Mouse (Mus musculus) kidney, adult 9 months (tissue): ENCODE measurements around the gene Actr3b.
"Not testable (repeated sequence)": the region's sequence is repeated elsewhere in the genome, so short reads cannot be mapped to it uniquely, and the experiment has no call there.

ENCODE experiments used
- DNase-seq: peaks from one replicate; pipeline ENCODE4 v3.0.0; 2022

Actr3b gene

DNA sequence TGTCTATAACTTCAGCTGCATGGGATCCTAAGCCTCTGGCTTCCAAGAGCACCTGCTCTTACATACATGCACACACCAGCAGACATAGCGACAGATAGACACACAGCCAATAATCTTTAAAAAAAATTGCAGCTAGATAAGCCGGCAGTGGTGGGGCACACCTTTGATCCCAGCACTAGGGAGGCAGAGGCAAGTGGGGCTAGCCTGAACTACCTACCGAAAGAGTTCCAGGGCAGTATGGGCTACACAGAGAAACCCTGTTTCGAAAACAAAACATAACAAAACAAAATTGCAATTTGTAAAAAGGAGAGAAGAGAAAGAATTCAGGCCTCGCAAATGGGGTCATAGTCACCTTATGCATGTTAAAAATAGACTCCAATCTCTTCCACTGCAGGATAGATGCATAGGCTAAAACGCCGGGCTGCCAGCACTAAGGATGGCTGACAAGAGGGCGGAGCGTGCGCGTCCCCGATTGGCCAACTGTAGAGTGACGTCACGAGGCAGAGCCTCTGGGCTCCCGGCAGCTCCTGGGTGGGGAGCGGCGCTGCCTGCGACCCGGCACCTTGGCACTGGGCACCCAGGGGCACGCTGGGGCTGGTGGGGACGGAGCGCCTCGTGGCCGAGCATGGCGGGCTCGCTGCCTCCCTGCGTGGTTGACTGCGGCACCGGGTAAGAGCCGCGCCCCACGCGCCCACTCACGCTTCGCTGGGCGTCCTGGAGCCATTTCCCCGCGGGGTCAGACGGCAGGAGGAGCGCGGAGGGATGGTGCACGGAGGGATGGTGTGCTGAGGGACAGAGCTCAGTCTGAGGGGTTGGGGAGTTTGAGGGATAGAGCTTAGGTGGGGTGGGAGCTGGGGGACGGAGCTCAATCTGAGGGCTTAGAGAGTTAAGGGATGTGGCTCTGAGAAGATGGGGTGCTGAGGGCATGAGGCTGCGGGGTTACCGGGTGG is at the start of gene Actr3b:
TSS of gene Actr3b (plus strand) at position 538 of the 950 bp plus-strand sequence.
- peak; percentile 83 for DNase-seq

DNA sequence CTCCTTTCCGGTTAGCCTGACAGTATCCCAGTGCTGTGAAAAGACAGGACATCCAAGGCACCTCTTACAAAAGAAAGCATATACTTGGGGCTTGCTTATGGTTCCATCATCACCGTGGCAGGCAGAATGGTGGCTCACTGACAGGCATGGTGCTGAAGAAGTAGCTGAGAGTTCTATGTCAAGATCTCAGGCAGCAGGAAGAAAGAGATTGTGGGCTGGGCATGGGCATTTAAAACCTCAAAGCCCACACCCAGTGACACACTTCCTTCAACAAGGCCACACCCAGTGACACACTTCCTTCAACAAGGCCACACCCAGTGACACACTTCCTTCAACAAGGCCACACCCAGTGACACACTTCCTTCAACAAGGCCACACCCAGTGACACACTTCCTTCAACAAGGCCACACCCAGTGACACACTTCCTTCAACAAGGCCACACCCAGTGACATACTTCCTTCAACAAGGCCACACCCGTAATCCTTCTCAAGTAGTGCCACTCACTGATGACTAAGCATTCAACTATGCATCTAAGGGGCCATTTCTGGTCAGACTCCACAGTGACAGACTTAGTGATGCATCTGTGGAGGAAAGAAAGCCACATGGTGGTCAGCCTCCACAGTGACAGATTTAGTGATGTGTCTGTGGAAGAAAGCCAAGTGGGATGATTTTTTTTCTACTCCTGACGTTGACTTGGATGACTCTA is 46.6 kb upstream of the Actr3b start:
- not testable (repeated sequence) for DNase-seq

DNA sequence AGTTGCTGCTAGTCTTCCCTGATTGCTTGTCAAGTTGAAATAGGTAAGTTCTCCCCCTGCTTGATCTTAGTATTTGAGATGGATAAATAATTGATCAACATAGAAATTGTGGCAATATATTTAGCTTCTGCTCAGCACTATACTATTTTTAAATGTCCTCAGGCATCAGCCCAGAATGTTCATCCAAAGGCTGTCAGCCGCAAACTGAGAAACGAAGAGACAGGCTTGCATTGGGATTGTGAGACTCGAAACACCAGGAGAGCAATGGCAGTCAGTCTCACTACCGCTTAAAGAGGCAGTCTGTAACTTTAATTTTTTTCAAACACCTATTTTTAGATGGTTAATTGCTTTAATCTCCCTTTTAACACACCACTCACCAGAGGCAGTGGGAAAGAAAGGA is 40.4 kb upstream of the Actr3b start:
- DNase-seq, result no peak

DNA sequence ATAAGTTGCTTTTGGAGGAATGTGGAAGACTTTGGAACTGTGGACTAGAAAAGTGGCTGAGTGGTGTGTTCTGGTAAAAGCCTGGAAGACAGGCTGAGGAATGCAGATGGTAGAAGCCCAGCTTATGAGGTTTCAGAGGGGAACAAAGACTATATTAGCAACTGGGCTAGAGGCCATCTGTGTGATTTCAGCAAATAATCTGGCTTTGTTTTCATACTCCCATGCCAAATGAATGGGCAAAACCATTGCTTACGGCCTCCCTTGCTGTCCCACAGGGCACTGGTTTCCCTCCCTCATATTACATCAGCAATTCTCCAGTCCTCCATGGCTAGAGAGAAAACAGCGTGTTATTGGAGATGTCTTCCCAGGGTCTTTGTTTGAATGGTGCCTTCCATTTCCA is 36.8 kb upstream of the Actr3b start:
- no peak for DNase-seq

DNA sequence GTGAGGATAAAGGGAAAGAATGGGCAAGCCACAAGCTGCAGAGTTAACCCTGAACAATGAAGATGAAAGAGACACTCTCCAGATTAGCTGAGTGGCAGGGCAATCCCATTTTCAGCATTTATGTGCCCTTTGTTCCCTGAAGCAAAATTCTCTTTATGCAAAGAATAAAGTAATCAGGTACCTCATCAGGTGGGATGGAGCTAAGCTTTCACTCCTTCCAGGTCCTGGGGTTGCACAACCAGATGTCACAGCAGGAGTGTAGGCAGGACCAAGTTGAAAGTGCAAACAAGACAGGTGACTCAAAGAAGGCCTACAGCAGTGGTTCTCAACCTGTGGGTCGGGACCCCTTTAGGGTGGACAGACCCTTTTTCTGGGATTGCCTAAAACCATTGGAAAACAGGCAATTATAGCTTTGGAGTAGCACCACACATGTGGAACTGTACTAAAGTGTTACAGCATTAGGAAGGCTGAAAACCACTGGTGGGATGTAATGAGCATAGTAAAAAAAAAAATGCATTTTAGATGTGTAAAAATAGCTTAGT is 35.6 kb upstream of the Actr3b start:
- no peak for DNase-seq

DNA sequence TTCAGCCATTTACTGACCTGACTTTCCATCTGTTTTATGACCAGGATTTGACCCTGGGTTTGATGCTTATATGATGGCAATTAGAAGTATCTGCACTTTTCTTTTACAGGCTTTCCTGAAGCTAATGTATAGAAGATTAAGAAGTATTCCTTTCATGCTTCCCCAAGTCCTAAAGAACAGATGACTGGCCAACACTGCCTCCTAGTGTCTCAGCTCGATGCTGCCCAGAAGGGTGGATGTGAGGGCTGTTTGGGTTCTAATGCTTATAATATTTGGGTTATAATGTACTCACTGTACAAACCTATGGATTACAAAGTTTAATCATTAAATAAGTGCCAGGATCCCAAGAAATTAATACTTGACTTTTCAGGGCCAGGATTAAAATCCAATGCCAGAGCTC is 25.5 kb upstream of the Actr3b start:
- DNase-seq, result peak; percentile 28

DNA sequence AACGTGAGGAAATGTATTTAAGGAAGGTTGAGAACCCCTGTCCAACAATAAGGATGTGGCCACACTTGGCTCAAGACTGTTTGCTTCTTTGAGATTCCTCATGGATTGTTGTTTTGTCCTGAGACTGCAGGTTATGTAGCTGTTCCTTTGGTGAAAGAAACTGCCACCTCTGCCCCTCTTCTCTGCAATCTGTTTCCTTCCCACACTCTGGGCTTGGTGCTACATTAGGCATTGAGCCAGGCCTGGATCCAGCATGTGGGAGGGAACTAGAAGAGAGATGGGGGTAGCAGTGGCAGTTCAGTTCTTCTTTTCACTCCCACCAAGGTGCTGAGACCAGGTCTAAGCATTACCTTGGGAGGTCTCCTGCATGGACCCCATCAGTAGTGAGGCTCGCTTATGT is 23.9 kb upstream of the Actr3b start:
- no peak for DNase-seq

DNA sequence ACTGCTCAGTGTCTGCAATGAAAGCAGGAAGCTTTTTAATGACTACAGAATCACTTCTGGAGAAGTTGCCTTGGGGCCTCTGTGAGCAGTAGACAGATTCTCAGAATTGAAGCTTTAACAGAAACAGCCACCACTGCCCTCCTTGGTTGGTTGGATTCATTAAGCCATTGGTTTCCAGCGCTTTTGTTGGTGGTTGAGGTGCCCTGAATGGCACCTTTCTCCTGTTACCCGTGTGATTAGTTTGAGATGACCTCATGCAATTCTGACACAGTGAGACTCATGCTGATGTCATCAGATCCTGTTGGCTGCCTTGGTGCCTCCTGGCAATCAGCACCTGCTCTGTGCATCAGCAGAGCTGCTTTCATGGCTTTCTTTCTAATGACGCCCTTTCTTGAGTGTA is 21.3 kb upstream of the Actr3b start:
- DNase-seq, result no peak

DNA sequence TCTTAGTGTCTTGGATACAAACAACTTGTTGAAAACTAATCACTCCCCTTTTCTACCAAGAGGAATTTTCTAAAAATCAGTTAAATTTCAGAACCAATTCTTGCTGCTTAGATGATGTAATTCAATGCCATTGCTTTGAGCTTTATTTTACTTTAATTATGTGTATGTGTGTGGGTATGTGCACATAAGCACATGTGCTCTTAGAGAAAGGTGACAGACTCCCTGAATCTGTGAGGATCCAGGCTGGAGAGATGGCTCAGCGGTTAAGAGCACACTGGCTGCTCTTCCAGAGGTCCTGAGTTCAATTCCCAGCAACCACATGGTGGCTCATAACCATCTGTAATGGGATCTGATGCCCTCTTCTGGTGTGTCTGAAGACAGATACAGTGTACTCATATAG is 20.9 kb upstream of the Actr3b start:
- not testable (repeated sequence) for DNase-seq

DNA sequence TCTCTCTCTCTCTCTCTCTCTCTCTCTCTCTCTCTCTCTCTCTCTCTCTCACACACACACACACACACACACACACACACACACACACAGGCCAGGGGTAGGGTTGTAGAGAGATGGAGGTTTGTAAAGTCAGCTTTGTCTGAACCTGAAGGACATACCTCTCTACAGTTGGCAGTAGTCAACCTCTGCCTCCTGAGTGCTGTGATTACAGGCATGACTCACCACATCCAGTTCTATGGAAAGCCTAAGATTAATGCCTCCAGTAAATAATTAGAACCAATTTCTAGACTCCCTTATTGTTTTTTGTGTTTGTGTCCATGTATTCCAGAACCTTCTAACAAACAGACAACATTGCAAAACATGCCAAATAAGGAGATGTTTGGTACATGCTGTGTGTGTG is 11.9 kb upstream of the Actr3b start:
- DNase-seq, result no peak

DNA sequence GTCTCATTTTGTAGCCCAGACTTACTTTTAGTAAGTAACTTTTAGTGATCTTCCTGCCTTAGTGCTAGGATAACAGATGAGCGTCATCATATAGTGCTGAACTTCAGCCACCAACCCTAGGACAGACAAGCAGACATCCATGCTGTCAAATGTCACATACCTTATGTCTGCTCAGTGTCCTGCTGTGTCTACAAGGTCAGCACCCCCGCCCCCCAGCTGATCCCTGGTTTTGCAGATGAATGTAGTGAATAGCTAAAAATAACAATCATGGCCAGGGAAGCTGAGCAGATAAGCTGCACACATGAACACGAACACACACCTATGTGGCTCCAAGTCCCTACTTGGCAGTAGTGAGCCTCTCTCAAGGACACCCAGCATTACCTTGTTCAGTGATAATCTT is 11.2 kb upstream of the Actr3b start:
- no peak for DNase-seq

DNA sequence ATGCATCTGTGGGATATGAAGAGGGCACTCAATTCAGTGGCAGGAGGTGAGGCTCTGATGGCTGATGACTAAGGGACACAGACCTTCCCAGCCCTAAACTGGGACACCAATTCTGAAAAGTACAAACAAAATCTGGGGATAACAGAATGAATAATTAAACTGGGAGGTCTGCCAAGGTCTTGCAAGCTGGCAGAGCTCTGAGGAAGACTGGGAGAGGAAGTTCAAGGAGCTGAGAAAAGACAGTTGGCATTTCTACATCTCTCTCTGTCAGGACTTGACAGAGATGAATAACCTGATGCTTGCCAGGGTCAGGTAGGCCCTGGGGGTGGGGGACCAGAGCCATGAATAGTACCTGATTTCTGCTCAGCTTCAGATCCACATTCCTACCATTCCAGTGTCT is 8.2 kb upstream of the Actr3b start:
- peak; percentile 59 for DNase-seq

DNA sequence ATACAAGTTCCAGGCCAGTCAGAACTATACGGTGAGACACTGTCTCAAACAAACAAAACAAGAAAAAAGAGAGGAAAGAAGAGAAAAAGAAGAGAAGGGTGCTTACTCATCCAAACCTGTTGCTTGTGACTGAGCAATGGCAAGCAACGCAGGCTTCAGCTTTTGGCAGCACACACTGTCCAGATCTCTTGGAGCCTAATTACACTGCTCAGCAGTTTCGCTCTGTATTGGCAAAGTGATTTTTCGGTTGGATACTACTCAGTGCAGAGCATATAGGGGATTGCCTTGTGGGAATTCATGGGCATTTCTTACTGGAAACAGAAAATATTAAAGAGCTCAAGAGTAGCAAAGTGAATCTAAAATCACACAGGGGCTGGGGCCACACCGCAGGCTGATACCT is 6.9 kb upstream of the Actr3b start:
- DNase-seq, result peak; percentile 56

DNA sequence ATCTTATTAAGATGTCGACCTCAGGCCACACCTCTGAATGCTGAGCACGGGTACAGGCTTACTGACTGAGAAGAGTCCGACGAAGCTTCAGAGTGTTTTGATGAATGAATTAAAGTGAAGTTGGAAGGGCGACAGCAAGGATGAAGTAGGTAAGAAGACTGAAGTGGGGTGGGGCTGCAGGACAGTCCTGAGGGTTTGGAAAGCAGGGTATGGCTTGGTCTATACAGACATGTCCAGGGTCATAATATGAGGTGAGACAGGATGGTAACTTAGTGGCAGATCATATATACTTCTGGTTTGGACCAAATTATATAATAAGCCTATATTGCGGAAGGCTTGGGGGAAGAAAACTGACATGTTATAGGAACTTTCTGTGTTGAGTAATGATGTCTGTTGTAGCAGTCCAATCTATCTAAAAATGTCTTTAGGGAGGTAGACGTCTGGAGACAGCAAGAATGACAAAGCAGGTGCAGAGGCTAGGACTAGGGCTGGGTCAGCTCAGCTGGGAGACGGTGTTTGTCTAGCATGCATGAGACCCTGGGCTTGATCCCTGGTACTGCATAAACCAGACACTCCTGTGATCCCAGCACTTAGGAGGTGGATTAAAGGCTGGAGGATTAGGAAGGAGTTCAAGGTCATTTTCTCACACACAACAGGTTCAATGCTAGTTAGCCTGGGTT is 6.1 kb upstream of the Actr3b start:
- no peak for DNase-seq

DNA sequence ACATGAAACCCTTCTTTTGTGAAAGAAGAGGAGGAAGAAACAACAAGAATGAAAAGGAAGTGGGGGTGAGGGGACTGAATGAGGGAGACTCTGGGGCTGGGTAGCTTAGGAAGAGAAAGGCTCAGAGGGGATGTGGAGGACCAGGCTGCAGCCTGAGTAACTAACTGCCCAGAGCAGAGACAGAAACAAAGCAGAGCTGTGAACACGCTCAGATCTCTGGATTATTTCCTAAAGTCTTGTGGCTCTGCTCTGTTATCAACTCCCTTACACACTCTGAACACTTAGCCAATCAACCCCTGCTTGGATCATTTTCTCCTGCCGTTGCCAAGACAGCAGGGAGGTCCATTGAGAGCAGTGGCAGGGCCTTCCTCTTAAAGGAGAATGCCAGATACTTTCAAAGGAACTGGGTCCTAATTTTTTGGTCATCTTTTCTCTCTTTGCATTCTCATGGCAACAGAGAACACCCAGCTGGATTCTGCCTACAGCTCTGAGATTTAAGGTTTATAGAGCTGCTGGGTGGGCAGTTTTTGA is 5.5 kb upstream of the Actr3b start:
- no peak for DNase-seq

DNA sequence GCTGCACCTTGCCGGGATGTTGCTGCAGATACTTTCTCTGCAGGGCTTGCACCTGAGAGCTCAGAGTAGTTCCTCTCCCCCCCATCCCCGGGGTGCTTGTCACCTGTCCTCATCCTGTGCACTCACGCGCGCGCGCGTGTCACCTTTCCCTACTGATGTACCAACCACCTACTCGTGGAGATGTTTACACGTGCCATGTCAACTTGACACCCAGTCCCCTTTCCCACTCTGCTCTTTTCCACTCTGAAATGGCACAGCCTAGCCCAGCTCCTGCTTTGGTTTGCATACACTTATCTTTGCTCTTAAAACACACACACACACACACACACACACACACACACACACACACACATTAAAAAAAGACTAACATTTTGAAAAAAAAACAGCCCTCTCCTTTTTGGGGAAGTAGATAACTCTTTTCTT is 624 bp downstream of the Actr3b start:
- no peak for DNase-seq

DNA sequence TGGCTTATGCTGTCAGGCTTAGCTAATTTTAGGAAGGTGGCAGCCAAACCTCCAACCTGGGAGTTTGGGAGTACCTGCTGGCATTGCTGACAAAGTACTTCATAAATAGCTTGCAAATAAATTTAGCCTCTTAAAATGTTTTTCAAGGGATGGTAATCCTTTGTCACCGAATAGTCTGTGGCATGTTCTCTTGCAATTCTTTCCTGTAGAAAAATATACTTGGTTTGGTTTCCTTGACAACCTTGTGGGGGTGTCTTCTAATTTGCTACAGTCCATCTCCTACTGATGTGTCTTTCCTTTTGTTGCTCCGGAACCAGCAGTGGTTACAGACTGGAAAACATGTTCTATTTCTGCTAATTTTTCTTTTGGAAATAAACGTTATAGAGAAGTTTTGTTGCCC is 1.1 kb downstream of the Actr3b start:
- DNase-seq, result no peak

DNA sequence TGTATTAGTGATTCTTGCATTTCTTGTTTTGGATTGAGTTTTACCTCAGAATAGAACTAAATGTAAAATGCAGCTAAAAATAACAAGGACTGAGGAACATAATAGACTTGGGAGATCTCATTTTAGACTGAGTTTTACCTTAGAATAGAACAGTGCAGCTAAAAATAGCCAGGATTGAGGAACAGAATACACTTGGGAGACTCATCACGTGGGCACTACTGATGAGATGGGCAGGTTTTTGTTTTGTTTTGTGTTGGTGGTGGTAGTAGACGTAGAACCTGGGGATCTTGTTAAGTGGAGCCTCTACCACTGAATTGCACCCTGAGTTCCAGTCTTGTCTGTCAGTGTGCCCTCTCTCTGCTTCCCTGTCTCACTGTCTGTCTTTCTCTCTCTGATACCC is 2.1 kb downstream of the Actr3b start:
- no peak for DNase-seq

DNA sequence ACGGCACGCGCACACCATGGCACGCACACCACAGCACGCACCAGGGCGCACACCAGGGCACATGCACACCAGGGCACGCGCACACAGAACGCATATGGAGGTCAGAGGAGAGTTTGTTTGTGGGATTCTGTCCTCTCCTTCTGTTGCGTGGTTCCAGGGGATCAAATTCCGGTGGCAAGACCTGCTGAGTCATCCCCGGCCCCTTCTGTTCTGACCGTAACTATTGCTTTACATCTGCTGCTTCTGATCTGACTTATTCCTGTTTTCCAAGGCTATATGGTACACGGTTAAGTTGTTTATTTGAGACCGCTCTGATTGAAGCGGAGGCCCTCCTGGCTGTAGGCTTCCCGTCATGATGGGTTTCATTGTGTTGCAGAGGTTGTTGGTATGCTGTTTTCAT is 9.2 kb downstream of the Actr3b start:
- no peak for DNase-seq

DNA sequence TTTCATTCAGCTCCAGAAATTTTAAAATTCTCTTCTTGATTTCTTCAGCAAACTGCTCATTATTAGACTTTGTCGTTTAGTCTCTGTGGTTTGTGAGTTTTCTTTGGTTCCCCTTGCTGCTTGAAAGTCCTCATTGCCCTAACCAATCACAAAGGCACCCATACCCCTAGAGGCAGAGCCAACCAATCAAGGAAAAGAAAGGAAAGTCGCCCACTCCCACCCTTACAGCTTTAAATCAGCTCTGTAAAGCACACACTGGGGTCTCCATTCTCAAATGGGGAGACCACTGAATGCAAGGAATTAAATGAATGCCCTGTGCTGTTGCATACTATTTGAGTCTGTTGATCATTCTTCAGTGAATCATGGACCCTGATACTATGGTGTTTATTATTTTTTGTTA is 9.6 kb downstream of the Actr3b start:
- DNase-seq, result no peak

DNA sequence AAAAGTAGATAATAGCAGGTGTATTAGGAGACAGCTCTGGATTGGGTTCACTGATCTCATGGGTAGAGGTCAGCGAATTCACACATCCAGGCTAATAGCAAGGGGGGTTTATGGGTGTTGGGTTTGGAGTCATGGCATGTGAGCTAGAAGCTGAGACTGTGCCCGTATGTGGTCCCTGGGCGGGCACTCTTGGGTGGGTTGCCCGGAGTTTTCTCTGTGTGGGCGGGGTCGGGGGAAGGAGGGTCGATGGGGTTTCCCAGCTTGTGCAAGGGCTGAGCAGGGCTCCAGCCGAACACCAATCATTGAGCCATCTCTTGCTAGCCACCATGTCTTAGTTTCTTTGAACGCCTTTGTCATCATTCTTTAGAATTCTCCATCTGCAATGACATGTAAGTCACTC is 12.7 kb downstream of the Actr3b start:
- DNase-seq, result no peak

DNA sequence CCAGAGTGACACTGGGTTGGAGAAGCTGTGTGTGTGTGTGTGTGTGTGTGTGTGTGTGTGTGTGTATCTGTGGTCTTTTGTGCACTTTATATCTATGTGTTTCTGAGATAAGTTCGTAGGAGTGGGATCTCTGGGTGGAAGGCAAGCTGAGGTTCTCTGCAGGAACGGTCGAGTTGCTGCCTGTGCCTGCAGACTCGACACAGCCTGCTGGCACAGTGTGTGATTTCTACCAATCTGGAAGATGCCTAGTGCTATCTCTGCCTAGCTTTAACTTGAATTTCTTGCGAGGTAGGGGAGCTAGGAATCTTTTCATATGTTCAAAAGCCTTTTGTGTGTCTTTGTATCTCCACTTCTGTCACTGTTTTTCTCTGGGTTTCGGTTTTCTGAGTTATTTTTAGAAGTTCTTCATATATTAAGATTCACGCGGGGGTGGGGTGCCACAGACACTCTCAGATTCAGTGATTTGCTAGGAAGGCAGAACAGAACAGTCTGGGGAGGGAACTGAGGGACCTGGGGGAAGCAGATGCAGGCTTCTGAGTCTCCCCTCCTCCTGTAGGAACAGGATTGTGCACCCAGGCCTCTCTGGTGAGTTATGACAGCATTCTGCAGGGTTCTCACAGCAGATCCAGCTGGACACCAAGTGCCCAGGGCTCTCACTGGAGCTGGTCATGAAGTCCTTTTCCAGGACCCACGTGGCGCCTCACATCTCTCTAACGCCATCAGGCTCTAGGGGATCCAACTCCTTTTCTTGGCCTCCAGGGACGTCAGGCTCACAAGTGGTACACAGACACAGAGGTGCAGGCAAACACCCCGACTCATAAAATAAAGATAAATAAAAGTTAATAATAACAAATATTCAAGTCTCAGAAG is 14.4 kb downstream of the Actr3b start:
- no peak for DNase-seq
